Mouse (Mus musculus) heart, embryonic 15.5 days (tissue): ENCODE measurements around the gene Stac. TPM values are rescaled to one million over a fixed set of nuclear protein-coding genes. Genes with fewer than 3 reads are reported as not detected.

Source experiments
- ATAC-seq: fragments of 200-750 bp; cut with Nextera tagmentation; replicated peaks from 2 replicates; pipeline ENCODE4 v1.8.0; 2017; ENCODE audit warnings: low read depth, moderate TSS enrichment; ENCODE audit not compliant: insufficient number of reproducible peaks, insufficient read depth, low FRiP score
- H3K27ac ChIP-seq: fragments of 300-500 bp; sonication (generic); 2 replicates; pipeline ENCODE4 v1.5.1; 2015; ENCODE audit warnings: mild to moderate bottlenecking, inconsistent platforms
- H3K27me3 ChIP-seq: fragments of 300-500 bp; sonication (generic); 2 replicates; pipeline ENCODE4 v1.6.1; 2015; ENCODE audit warnings: inconsistent platforms
- H3K36me3 ChIP-seq: fragments of 300-500 bp; sonication (generic); 2 replicates; pipeline ENCODE4 v1.6.1; 2015; ENCODE audit warnings: mild to moderate bottlenecking, inconsistent platforms
- H3K4me1 ChIP-seq: fragments of 300-500 bp; sonication (generic); replicated peaks from 2 replicates; pipeline ENCODE4 v1.6.1; 2015; ENCODE audit warnings: inconsistent platforms
- H3K4me2 ChIP-seq: fragments of 300-500 bp; sonication (generic); 2 replicates; pipeline ENCODE4 v1.6.1; 2015; ENCODE audit warnings: inconsistent platforms, mild to moderate bottlenecking, moderate library complexity
- H3K4me3 ChIP-seq: fragments of 300-500 bp; sonication (generic); 2 replicates; pipeline ENCODE4 v1.5.1; 2015; ENCODE audit warnings: mild to moderate bottlenecking, inconsistent platforms
- H3K9ac ChIP-seq: fragments of 300-500 bp; sonication (generic); 2 replicates; pipeline ENCODE4 v1.6.1; 2015; ENCODE audit warnings: mild to moderate bottlenecking, inconsistent platforms
- H3K9me3 ChIP-seq: fragments of 300-500 bp; sonication (generic); replicated peaks from 2 replicates; pipeline ENCODE4 v1.6.1; 2016; ENCODE audit warnings: inconsistent platforms
- WGBS: fragments of 180-500 bp; shearing (Covaris S2); methylation state at CpG from one replicate; pipeline ENCODE4 v1.1.7; 2015; ENCODE audit warnings: mixed read lengths; 5-methylcytosine and 5-hydroxymethylcytosine counted together
- polyA plus RNA-seq: library from polyadenylated mRNA; unstranded; fragments of >200 nt; fragmentation: Nextera tagmentation; extraction: Ambion mirVana; gene quantifications from 2 replicates; pipeline ENCODE4 v1.2.1, GENCODE M21; 2015

The Stac gene
- polyA plus RNA-seq, 1 experiment from 2014 or later = 1.3 TPM

DNA sequence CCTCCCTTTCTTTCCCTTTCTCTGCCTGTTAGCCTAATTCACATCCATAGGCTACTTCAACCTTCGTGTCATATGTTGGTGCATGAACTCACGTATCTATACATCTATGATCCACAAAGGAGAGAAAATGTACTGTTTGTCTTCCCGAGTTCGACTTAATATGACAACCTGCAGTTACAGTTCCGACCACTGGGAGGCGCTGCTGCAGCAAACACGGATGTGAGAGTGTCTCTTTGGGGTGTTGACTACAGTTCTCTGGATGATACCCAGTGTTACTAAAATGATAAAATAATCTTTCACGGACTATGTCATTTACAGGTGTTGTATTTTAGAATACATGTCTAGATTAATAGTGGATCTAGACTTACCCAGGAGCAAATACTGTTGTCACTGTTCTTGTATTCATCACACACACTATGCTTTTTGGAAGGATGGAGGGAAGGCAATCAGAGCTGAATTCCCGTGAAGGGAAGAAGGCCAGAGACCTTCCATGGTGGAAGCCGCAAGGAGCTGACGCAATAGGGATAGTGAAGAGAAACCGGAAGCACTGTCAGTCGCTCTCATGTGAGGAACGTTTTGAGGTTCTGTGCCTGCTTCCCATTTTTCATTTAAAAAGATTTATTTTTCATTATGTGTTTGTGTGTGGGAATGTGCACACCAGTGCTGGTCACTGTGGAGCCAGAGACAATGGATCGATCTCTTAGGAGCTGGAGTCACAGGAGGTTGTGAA, 138.5 kb downstream of the Stac start:
- WGBS = 62% methylated on average over 15 of the region's 15 CpGs
- Histone ChIP-seq H3K27me3 (no peaks in the 10 kb centered on the region), H3K36me3 (no peaks in the 10 kb centered on the region), H3K4me3 (no peak overlapping the region), H3K9ac (no peak overlapping the region), H3K9me3 (no peaks in the 10 kb centered on the region), H3K27ac (no peak overlapping the region), H3K4me1 (0 out of 2 replicates have a peak, but pooled peaks cover 5% of the 10 kb centered on the region), H3K4me2 (no peak overlapping the region)
- no peak for ATAC-seq

DNA sequence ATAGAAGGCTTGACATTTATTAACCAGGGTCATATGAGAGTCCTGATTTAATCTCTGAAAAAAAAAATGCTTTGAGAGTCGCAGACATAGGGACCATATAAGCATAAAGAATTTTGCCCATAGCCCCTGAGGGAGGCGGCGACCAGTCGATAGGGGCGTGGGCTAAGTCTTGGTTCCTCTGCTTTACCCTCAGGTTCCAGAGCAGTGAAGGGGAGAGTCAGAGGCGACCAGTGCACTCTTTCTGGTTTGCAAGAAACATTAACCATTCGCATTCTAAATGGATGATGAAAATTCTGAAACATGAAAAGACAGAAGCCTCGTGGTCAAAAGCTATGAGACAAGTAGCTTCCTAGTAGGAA, 139.2 kb downstream of the Stac start:
- ATAC-seq = no peak
- Histone ChIP-seq H3K4me3 (no peak overlapping the region), H3K27me3 (no peaks in the 10 kb centered on the region), H3K36me3 (no peaks in the 10 kb centered on the region), H3K27ac (no peak overlapping the region), H3K4me2 (no peak overlapping the region), H3K4me1 (0 out of 2 replicates have a peak, but pooled peaks cover 5% of the 10 kb centered on the region), H3K9me3 (no peaks in the 10 kb centered on the region), H3K9ac (no peak overlapping the region)
- 76% methylated on average over 8 of the region's 8 CpGs for WGBS

DNA sequence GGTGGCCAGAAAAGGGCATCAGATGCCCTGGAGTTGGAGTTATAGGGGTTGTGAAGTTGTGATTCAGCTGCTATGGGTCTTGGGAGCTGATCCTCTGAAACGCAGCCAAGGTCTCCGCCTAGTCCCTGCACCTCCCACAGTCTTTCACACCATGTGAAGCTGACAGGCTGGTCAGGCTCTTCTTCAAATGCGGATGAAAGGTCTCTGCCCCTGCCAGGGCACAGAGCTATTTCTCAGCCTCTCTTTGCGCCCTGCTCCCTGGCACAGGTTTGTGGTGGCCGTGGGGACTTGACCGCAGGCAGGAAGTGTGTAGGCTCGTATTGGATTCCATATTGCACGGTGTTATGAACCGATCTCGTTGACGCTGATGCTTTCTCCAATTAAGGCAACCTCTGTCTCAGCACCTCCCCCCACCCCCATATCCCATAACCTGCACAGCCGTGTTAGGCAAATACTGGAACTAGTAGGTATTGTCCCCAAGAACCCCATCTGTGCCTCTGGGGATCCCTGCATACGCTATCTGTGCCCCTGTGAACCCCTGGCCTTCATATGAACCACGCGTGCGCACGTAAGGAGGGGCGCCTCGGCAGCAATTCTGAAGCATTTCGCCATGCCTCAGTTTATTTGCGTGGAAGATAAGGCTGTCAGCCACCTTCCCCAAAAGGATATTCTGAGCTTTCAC, 139.7 kb downstream of the Stac start:
- no peaks in the 10 kb centered on the region for H3K9me3 ChIP-seq
- H3K36me3 ChIP-seq = no peaks in the 10 kb centered on the region
- H3K27me3 ChIP-seq = no peaks in the 10 kb centered on the region
- H3K9ac ChIP-seq = no peak overlapping the region
- no peak overlapping the region for H3K27ac ChIP-seq
- H3K4me1 ChIP-seq = 0 out of 2 replicates have a peak, but pooled peaks cover 5% of the 10 kb centered on the region
- peak overlapping the region; percentile 21; the same call in 1 of the 2 replicates for H3K4me2 ChIP-seq
- no peak for ATAC-seq
- no peak overlapping the region for H3K4me3 ChIP-seq
- 66% methylated on average over 21 of the region's 21 CpGs for WGBS

DNA sequence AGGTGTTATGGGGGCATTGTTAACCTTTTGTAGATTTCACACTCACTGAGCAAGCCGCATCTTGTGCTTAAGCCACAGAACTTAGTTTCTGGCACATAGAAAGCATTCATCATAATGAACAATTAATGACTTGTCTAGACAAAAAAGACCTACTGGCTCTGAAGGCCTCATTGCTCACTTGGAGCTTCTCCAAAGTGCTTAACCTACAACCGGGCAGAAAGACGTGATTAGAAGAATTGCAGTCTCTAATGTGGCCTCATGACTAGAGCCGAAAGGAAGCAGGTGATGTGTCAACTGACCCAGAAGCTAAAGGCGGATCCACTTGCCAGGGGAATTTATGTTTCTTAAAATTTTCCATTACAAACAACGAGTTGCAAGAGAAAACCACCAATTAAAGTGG, 147.5 kb downstream of the Stac start:
- H3K27me3 ChIP-seq = no peaks in the 10 kb centered on the region
- 67% methylated on average over 6 of the region's 6 CpGs for WGBS
- H3K9me3 ChIP-seq = no peaks in the 10 kb centered on the region
- H3K27ac ChIP-seq = no peak overlapping the region
- ATAC-seq = no peak
- H3K4me3 ChIP-seq = no peak overlapping the region
- no peak overlapping the region for H3K9ac ChIP-seq
- no peaks in the 10 kb centered on the region for H3K36me3 ChIP-seq
- no peaks in the 10 kb centered on the region for H3K4me1 ChIP-seq
- H3K4me2 ChIP-seq = no peak overlapping the region

DNA sequence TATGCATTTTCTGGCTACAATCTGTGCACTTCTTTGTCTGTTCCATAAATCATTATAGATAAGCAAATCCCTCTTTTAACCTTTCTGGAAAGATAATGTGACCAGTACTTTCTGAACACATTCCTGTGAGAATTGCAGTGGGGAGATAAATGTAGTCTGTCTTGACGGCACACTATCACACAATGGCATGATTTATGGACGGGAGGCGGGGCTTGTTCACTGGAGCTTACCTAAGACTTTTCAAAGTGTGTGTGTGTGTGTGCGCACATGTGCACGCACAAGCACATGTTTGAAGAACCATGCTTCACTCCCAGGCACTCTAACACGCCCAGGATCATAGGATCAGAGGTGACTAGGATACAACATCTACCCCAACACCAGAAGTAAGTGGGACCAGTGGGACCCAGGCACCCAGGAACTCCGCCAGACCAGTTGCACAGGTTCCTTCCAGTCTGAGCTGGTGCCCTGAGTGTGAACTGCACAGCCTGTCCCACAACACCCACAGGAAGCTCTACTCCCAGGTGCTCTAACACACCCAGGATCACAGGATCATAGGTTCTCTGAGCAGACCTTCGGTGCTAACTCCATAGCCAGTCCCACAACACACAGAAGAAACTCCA, 154.6 kb downstream of the Stac start:
- Histone ChIP-seq H3K27me3 (no peaks in the 10 kb centered on the region), H3K27ac (no peak overlapping the region), H3K4me3 (no peak overlapping the region), H3K4me1 (0 out of 2 replicates have a peak, but pooled peaks cover 4% of the 10 kb centered on the region), H3K9ac (no peak overlapping the region), H3K9me3 (no peaks in the 10 kb centered on the region), H3K36me3 (no peaks in the 10 kb centered on the region), H3K4me2 (no peak overlapping the region)
- ATAC-seq = no peak
- WGBS = 70% methylated on average over 8 of the region's 8 CpGs

DNA sequence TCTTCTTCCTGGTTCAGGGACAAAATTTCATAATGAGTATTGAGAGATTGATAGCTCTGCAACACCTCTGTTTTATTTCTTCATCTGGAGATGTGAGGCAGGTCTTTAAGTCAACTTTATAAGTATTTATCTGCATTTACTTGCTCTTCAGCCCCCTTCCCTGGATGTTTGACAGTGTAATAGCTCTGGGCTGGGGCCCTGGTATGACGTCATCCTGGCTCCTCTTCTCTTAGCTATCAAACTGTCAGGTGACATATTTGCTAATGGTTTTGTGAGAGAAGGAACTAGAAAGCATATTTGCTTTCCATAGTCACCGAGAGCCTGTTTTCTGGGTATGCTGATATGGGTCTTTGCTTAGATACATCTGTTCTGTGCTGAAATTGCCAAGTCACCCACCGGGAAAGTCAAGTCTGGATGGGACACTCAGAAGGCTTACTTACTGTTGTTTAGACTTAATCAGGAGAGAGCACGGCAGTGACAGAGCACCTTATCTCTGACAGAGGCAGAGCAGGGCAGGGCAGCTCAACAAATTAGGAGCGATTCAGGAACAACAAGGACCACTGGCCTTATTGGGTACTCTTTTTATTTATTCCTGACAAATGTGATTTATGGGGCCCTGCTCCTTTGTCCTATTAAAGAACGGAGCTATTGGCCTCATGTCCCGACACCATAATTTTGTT, 155.3 kb downstream of the Stac start:
- no peak overlapping the region for H3K4me3 ChIP-seq
- H3K4me1 ChIP-seq = 0 out of 2 replicates have a peak, but pooled peaks cover 4% of the 10 kb centered on the region
- no peaks in the 10 kb centered on the region for H3K27me3 ChIP-seq
- ATAC-seq = no peak
- no peak overlapping the region for H3K27ac ChIP-seq
- no peaks in the 10 kb centered on the region for H3K36me3 ChIP-seq
- H3K4me2 ChIP-seq = no peak overlapping the region
- no peaks in the 10 kb centered on the region for H3K9me3 ChIP-seq
- WGBS = 32% methylated on average over 7 of the region's 7 CpGs
- H3K9ac ChIP-seq = no peak overlapping the region

DNA sequence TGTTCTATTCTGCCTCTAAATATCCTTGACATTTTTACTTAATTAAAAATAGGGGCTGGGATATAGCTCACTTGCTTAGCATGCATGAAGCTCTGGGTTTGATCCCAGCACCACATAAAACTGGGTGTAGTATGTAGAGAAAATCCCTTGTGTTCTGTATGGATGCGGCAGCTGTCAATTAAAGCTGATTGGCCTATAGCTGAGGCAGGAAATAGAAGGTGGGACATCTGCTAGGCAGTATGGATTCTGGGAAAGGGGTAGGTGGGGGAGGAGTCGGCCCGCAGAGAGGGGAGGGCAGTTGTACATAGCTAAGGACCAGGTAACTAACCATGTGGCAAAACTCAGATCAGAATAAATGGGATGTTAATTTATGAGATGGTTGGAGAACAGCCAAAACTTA, 166.3 kb downstream of the Stac start:
- no peak overlapping the region for H3K4me3 ChIP-seq
- no peak overlapping the region for H3K27ac ChIP-seq
- no peaks in the 10 kb centered on the region for H3K4me1 ChIP-seq
- no peaks in the 10 kb centered on the region for H3K9me3 ChIP-seq
- H3K4me2 ChIP-seq = no peak overlapping the region
- 86% methylated on average over 3 of the region's 3 CpGs for WGBS
- no peak overlapping the region for H3K9ac ChIP-seq
- no peaks in the 10 kb centered on the region for H3K27me3 ChIP-seq
- ATAC-seq = no peak
- H3K36me3 ChIP-seq = no peaks in the 10 kb centered on the region

DNA sequence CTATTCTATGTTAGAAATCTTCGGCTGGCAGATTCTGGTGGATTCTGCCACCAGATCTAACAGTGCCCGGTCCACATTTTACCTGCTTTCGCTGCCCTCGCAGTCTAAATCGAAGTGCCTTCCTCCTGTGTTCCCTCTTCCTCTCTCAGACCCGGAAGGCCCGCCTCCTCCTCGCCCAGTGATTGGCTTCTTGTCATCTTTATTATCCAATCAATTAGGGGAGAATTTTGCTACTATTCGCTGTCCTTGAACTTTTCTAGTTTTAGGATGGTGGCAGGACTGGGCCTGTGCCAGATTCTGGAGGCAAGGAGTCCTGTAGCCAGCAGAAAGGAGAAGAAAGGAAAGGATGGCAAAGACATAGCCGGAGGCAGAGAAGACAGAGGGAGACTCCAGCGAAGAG, 167.0 kb downstream of the Stac start:
- no peak overlapping the region for H3K27ac ChIP-seq
- no peak overlapping the region for H3K4me2 ChIP-seq
- ATAC-seq = no peak
- H3K9ac ChIP-seq = no peak overlapping the region
- H3K4me3 ChIP-seq = no peak overlapping the region
- no peaks in the 10 kb centered on the region for H3K27me3 ChIP-seq
- H3K36me3 ChIP-seq = no peaks in the 10 kb centered on the region
- no peaks in the 10 kb centered on the region for H3K9me3 ChIP-seq
- WGBS = 88% methylated on average over 11 of the region's 11 CpGs
- H3K4me1 ChIP-seq = no peaks in the 10 kb centered on the region

DNA sequence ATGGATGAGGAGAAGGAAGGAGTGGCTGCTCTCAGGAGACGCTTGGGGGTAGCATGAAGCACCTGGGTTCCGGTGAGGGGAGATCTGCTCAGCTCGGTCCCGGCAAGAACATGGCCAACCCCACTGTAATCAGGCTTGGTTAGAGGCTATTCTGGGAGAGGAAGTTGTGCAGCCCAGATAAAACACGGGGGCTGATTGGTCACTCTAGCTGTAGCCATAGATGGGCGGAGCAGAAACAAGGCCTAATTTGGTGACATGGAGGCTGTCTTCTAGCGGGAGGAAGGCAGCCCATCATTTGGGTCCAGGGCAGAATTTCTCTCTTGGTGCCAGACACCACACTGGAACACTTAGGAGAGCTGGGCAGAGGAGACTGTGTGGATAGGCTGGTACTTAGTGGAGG, 167.9 kb downstream of the Stac start:
- WGBS = 71% methylated on average over 7 of the region's 7 CpGs
- Histone ChIP-seq H3K27me3 (no peaks in the 10 kb centered on the region), H3K27ac (no peak overlapping the region), H3K4me3 (no peak overlapping the region), H3K4me1 (no peaks in the 10 kb centered on the region), H3K9ac (no peak overlapping the region), H3K9me3 (no peaks in the 10 kb centered on the region), H3K36me3 (no peaks in the 10 kb centered on the region), H3K4me2 (no peak overlapping the region)
- ATAC-seq = no peak

DNA sequence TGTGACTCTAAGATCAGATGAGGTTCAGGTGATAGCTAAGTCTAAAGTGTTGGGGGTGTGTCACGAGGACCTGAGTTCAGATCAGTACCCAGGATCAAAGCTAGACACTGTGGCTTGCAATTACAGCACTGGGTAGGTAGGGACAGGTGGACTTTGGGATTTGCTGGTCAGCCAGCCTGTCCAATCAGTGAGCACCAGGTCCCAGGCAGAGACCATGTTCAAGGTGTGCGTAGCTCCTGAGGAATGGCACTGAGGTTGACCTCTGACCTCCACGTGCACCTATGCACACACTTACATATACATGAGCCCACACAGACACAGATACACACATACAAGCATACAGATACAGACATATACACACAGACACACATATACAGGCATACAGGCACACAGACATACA, 174.6 kb downstream of the Stac start:
- H3K4me3 ChIP-seq = no peak overlapping the region
- no peak overlapping the region for H3K9ac ChIP-seq
- H3K4me1 ChIP-seq = no peaks in the 10 kb centered on the region
- H3K9me3 ChIP-seq = no peaks in the 10 kb centered on the region
- no peak overlapping the region for H3K4me2 ChIP-seq
- H3K27me3 ChIP-seq = no peaks in the 10 kb centered on the region
- 78% methylated on average over 3 of the region's 3 CpGs for WGBS
- no peak for ATAC-seq
- H3K36me3 ChIP-seq = no peaks in the 10 kb centered on the region
- H3K27ac ChIP-seq = no peak overlapping the region
